Mouse (Mus musculus): ENCODE data around the gene Vmn1r26.
"Not testable (repeated sequence)": the region's sequence is repeated elsewhere in the genome, so short reads cannot be mapped to it uniquely, and the experiment has no call there.

Vmn1r26 gene

DNA sequence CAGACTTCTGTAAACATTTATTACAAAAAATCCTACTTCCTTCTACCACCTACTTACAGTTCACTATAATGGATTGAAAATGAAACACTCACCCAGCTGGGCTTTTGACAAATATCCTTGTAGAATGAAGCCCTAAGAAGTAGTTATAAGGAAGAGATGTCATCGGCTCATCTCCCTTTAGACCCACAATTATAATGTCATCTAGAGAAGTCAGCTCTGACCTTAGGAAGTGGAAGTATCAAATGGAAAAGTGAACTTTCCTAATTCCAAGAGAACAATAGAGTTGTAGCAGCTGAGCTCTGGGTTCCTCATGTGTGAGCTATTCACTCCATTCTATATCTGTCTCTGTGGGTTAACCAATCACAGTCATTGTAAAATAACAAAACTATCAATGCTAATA, at the start of gene Vmn1r26:
Gene Vmn1r26, minus strand, starts transcription at position 101 of the 400 bp plus-strand sequence.
- DNase-seq, result no peak

DNA sequence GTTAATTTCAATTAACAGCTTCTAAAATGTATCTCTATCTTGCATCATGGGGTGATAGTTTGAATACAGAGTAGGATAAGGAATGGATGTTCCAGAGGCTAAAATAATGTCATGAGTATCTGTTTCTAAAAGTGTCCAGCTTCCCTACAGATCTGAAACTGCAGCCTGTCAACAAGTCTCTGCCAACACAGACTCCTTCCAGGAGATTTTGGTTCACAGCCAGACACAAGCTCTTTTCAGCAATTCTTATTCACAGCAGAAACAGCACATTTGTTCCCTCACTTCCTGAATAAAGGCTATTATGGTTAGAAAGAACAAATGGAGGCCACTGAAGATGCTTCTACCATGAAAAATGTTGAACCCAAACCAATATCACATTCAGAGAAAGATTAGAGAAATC, 29.1 kb upstream of the Vmn1r26 start:
- no peak for DNase-seq

DNA sequence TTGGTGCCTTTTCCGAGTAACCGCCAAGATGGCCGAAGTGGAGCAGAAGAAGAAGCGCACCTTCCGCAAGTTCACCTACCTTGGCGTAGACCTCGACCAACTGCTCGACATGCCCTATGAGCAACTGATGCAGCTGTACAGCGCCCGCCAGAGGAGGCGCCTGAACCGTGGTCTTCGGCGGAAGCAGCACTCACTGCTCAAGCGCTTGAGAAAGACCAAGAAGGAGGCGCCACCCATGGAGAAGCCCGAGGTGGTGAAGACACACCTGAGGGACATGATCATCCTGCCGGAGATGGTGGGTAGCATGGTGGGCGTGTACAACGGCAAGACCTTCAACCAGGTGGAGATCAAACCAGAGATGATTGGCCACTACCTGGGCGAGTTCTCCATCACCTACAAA, 2.5 kb upstream of the Vmn1r26 start:
- DNase-seq, result not testable (repeated sequence)

DNA sequence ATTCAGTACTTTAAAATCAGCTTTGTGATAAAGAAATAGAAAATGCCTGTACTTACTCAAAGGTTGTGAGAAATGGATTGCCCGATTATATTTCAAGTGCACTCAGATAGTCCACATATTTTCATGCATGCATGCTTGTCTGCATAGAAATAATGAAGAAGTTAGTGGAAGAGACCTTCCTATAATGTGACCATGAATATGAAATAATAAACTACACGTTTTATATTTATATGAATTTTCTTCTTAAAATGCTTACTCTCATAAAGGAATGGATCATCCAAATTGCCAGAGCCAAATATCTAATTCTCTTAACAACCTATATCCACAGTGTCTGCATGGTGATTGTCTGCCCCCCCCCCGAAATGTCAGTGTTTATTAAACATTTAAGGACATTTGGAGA, 34.2 kb downstream of the Vmn1r26 start, which contains the start of gene Vmn1r25:
Gene Vmn1r25, minus strand, starts transcription at position 101 of the 400 bp plus-strand sequence.
- DNase-seq, result no peak

DNA sequence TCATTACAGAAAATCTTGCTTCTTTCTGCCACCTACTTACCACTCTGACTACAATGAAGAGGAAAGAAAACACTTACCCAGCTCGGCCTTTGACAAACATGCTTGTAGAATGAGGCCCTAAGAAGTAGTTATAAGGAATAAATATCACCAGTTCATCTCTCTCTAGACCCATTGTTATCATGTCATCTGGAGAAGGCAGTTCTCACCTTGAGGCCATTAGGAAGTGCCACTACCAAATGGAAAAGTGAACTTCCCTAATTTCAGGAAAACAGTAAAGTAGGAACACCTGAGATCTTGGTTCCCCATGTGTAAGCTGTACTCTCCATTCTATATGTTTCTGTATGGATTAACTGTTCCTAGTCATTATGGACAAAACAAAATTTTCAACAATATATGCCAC, 53.6 kb downstream of the Vmn1r26 start, which contains the start of gene Vmn1r24:
Gene Vmn1r24, minus strand, starts transcription at position 101 of the 400 bp plus-strand sequence.
- DNase-seq, result not testable (repeated sequence)
